ENCODE assay signal across 12 mouse cellular contexts in genomic region chr6:38159576-38159975, GRCm38 (mm10). TPM values are rescaled to one million over a fixed set of nuclear protein-coding genes. Genes with fewer than 3 reads are reported as not detected.
"Had no signal": no experiment of that assay in that cellular context is flagged by ENCODE, and none has a peak within 500 bp of the region (broad histone marks: within the 10 kb centered on the region; RNA-seq: fewer than 3 reads in every experiment).

No protein-coding gene starts in this region.

- H3K27ac ChIP-seq: kidney, postnatal 0 days; liver, embryonic 13.5 days; lung, embryonic 15.5 days; stomach, postnatal 0 days had no signal

- H3K9ac ChIP-seq: limb, embryonic 12.5 days; liver, embryonic 13.5 days; liver, postnatal 0 days; lung, embryonic 15.5 days had no signal

- H3K36me3 ChIP-seq: liver, embryonic 13.5 days had no signal

- H3K27me3 ChIP-seq: limb, embryonic 12.5 days; liver, embryonic 13.5 days; lung, embryonic 15.5 days had no signal

- H3K4me1 ChIP-seq: liver, embryonic 13.5 days had no signal

- H3K9me3 ChIP-seq: limb, embryonic 12.5 days; liver, embryonic 13.5 days; lung, embryonic 15.5 days had no signal

- H3K4me2 ChIP-seq: limb, embryonic 12.5 days; liver, embryonic 13.5 days; lung, embryonic 15.5 days had no signal

- H3K4me3 ChIP-seq: layer of hippocampus, adult 2 months; limb, embryonic 12.5 days; liver, embryonic 13.5 days; lung, embryonic 15.5 days had no signal

RNA-seq across cellular contexts. Expression of gene Atp6v0a4, which starts 35.2 kb away (rescaled TPM):
- total RNA-seq: megakaryocyte progenitor cell, adult 5-6 weeks; monocyte, adult 5-6 weeks; neutrophil, adult 5-6 weeks had no signal
- polyA plus RNA-seq: limb, embryonic 12.5 days had no signal

RNA-seq across cellular contexts. Expression of gene Tmem213, which starts 50.5 kb away (rescaled TPM):
- total RNA-seq: layer of hippocampus, adult 2 months; layer of hippocampus, postnatal 10 days; left cerebral cortex, postnatal 36 days; megakaryocyte progenitor cell, adult 5-6 weeks; monocyte, adult 5-6 weeks; neutrophil, adult 5-6 weeks had no signal
- polyA plus RNA-seq: liver, embryonic 13.5 days; liver, postnatal 0 days had no signal
